Mouse (Mus musculus) lung, adult 2 months (tissue): ENCODE measurements at regions not wholly inside any gene's neighbourhood (a gene's known extent, or its start where the extent isn't known, plus 50 kb on each side); places are given as distances from the start of the nearest gene placed in this dataset.

Source experiments
- DNase-seq: peaks from one replicate; pipeline ENCODE4 v3.0.0; 2022
- H3K4me1 ChIP-seq: fragments of 200-500 bp; 2 replicates; pipeline ENCODE4 v1.6.1; 2011; ENCODE audit warnings: low read length; ENCODE audit not compliant: control insufficient read depth, insufficient read depth
- H3K4me3 ChIP-seq: fragments of 200-500 bp; replicated peaks from 2 replicates; pipeline ENCODE3; 2011; ENCODE audit warnings: low read depth, mild to moderate bottlenecking, control low read depth, low read length; ENCODE audit errors: extremely low read depth
- CTCF ChIP-seq: fragments of 200-500 bp; IDR thresholded peaks from 2 replicates; pipeline ENCODE4 v1.5.1; 2011; ENCODE audit warnings: mild to moderate bottlenecking, low read length, control low read depth; ENCODE audit not compliant: insufficient read depth
- WGBS: fragments of 180-500 bp; shearing (Covaris S2); methylation state at CpG from one replicate; pipeline ENCODE4 v1.1.7; 2018; 5-methylcytosine and 5-hydroxymethylcytosine counted together

- no peak for TF ChIP-seq CTCF
- 87% methylated on average over 5 of the region's 5 CpGs for WGBS
- DNase-seq: no peak
- Histone ChIP-seq H3K4me1 (peaks cover 4% of the 10 kb centered on the region; the same call in 1 of the 2 replicates), H3K4me3 (no peak overlapping the region)
These were observed 50.8 kb upstream of the Haao start for GRCm38 (mm10) chr17:83898531-83898930.
